Mouse (Mus musculus) spleen, embryonic (tissue): Measurements from ENCODE around the gene Atrnl1.
"Not testable (repeated sequence)": the region's sequence is repeated elsewhere in the genome, so short reads cannot be mapped to it uniquely, and the experiment has no call there.

Source experiments
- CTCF ChIA-PET: fragments of 350-600 bp; sonication (Branson Sonifier 250); formaldehyde crosslinking; loops from one replicate; lab custom pipeline; 2022; lab: Charles Lee

Gene Atrnl1

GRCm38 (mm10) chr19:58023216-58023825, 412.5 kb downstream of the Atrnl1 start:
- CTCF ChIA-PET, result no interaction called here

GRCm38 (mm10) chr19:58025053-58025452, 414.2 kb downstream of the Atrnl1 start:
- CTCF ChIA-PET, result no interaction called here

- CTCF ChIA-PET, result no interaction called here
These were observed 418.8 kb downstream of the Atrnl1 start for GRCm38 (mm10) chr19:58029661-58030060.

GRCm38 (mm10) chr19:58033241-58033640, 422.4 kb downstream of the Atrnl1 start:
- CTCF ChIA-PET, result no interaction called here

GRCm38 (mm10) chr19:58036166-58036565, 425.3 kb downstream of the Atrnl1 start:
- CTCF ChIA-PET, result no interaction called here

- CTCF ChIA-PET, result no interaction called here
These were observed 432.3 kb downstream of the Atrnl1 start for GRCm38 (mm10) chr19:58043120-58043519.

- CTCF ChIA-PET, result no interaction called here
These were observed 432.7 kb downstream of the Atrnl1 start for GRCm38 (mm10) chr19:58043550-58043949.

GRCm38 (mm10) chr19:58044816-58045215, 434.0 kb downstream of the Atrnl1 start:
- CTCF ChIA-PET, result no interaction called here

GRCm38 (mm10) chr19:58046656-58047055, 435.8 kb downstream of the Atrnl1 start:
- CTCF ChIA-PET, result no interaction called here

- CTCF ChIA-PET, result not testable (repeated sequence)
These were observed 439.6 kb downstream of the Atrnl1 start for GRCm38 (mm10) chr19:58050410-58050809.

- CTCF ChIA-PET, result no interaction called here
These were observed 440.2 kb downstream of the Atrnl1 start for GRCm38 (mm10) chr19:58050986-58051385.

- CTCF ChIA-PET, result no interaction called here
These were observed 441.1 kb downstream of the Atrnl1 start for GRCm38 (mm10) chr19:58051905-58052304.

GRCm38 (mm10) chr19:58052444-58053135, 441.8 kb downstream of the Atrnl1 start:
- CTCF ChIA-PET, result no interaction called here

GRCm38 (mm10) chr19:58059719-58060118, 448.9 kb downstream of the Atrnl1 start:
- CTCF ChIA-PET, result no interaction called here

GRCm38 (mm10) chr19:58060199-58060853, 449.5 kb downstream of the Atrnl1 start:
- CTCF ChIA-PET, result no interaction called here

- CTCF ChIA-PET, result no interaction called here
These were observed 450.1 kb downstream of the Atrnl1 start for GRCm38 (mm10) chr19:58060854-58061358.

- CTCF ChIA-PET, result no interaction called here
These were observed 451.1 kb downstream of the Atrnl1 start for GRCm38 (mm10) chr19:58061933-58062332.

GRCm38 (mm10) chr19:58063541-58063940, 452.7 kb downstream of the Atrnl1 start:
- CTCF ChIA-PET, result no interaction called here

- CTCF ChIA-PET, result no interaction called here
These were observed 453.5 kb downstream of the Atrnl1 start for GRCm38 (mm10) chr19:58064116-58065000.

- CTCF ChIA-PET, result no interaction called here
These were observed 454.1 kb downstream of the Atrnl1 start for GRCm38 (mm10) chr19:58065001-58065314.

GRCm38 (mm10) chr19:58065514-58065913, 454.7 kb downstream of the Atrnl1 start:
- CTCF ChIA-PET, result no interaction called here

GRCm38 (mm10) chr19:58068114-58068513, 457.3 kb downstream of the Atrnl1 start:
- CTCF ChIA-PET, result no interaction called here
